ENCODE assay signal across 11 mouse cellular contexts in genomic region chr2:24416668-24417067, GRCm38 (mm10). TPM values are rescaled to one million over a fixed set of nuclear protein-coding genes. Genes with fewer than 3 reads are reported as not detected.
A peak's percentile ranks its signal among the peaks of the same experiment; 100 is the strongest.
DNase-seq lines count a peak whose midpoint lies in the region; ATAC-seq and TF ChIP-seq lines count a peak whose summit lies in the region.
"Had no signal": no experiment of that assay in that cellular context is flagged by ENCODE, and none has a peak within 500 bp of the region (broad histone marks: within the 10 kb centered on the region; RNA-seq: fewer than 3 reads in every experiment).

No protein-coding gene starts in this region.

- no peak overlapping the region; the same call in 1 of the 2 replicates for H3K4me2 ChIP-seq in forebrain, embryonic 13.5 days
- no peak overlapping the region for H3K4me2 ChIP-seq in forebrain, embryonic 11.5 days (ENCODE audit: low read depth, low read length, severe bottlenecking)
- H3K4me2 ChIP-seq in midbrain, postnatal 0 days (ENCODE audit: low read depth, low read length, poor library complexity, severe bottlenecking): no peak overlapping the region

- no peak overlapping the region for H3K27ac ChIP-seq in forebrain, embryonic 13.5 days
- no peak overlapping the region for H3K27ac ChIP-seq in forebrain, embryonic 11.5 days (ENCODE audit: low read depth, low read length)
- no peak overlapping the region for H3K27ac ChIP-seq in midbrain, postnatal 0 days (ENCODE audit: low read depth, low read length)

- 8% methylated on average over 9 of the region's 9 CpGs for WGBS in forebrain, embryonic 13.5 days
- WGBS in forebrain, embryonic 11.5 days: 12% methylated on average over 9 of the region's 9 CpGs
- WGBS in midbrain, postnatal 0 days: 1% methylated on average over 9 of the region's 9 CpGs

- no peak overlapping the region for H3K4me3 ChIP-seq in forebrain, embryonic 13.5 days
- H3K4me3 ChIP-seq in forebrain, embryonic 11.5 days (ENCODE audit: low read depth, low read length): no peak overlapping the region
- H3K4me3 ChIP-seq in midbrain, postnatal 0 days (ENCODE audit: low read depth, low read length): no peak overlapping the region

- peak; percentile 30; the same call in 1 of the 2 replicates for ATAC-seq in forebrain, embryonic 13.5 days
- ATAC-seq in forebrain, embryonic 11.5 days (replicated peaks; ENCODE audit: low FRiP score): no peak
- ATAC-seq in midbrain, postnatal 0 days (ENCODE audit: low FRiP score): no peak; the same call in 1 of the 2 replicates

- no peaks in the 10 kb centered on the region for H3K36me3 ChIP-seq in forebrain, embryonic 13.5 days (ENCODE audit: poor library complexity, severe bottlenecking)
- H3K36me3 ChIP-seq in forebrain, embryonic 11.5 days (ENCODE audit: control insufficient read depth, insufficient read depth, low read length): no peaks in the 10 kb centered on the region
- H3K36me3 ChIP-seq in midbrain, postnatal 0 days (ENCODE audit: insufficient read depth, low read length): no peaks in the 10 kb centered on the region

- no peak for TF ChIP-seq CTCF in brain, embryonic 14.5 days (IDR thresholded peaks at IDR 0.05; ENCODE audit: borderline replicate concordance, extremely low read depth, insufficient read depth, insufficient read length)
- TF ChIP-seq CTCF in midbrain, postnatal 0 days (IDR thresholded peaks at IDR 0.05): no peak

- no peaks in the 10 kb centered on the region for H3K9me3 ChIP-seq in forebrain, embryonic 13.5 days (replicated peaks)
- no peaks in the 10 kb centered on the region for H3K9me3 ChIP-seq in forebrain, embryonic 11.5 days (ENCODE audit: control insufficient read depth, low read length)
- no peaks in the 10 kb centered on the region for H3K9me3 ChIP-seq in midbrain, postnatal 0 days (ENCODE audit: low read length)

- peaks cover 9% of the 10 kb centered on the region; the same call in 1 of the 2 replicates for H3K27me3 ChIP-seq in forebrain, embryonic 13.5 days
- H3K27me3 ChIP-seq in forebrain, embryonic 11.5 days (ENCODE audit: control insufficient read depth, insufficient read depth, low read length): no peaks in the 10 kb centered on the region
- no peaks in the 10 kb centered on the region for H3K27me3 ChIP-seq in midbrain, postnatal 0 days (ENCODE audit: insufficient read depth, low read length)

- no peak for DNase-seq in forebrain, embryonic 11.5 days (ENCODE audit: low spot score)
- peak; percentile 59 for DNase-seq in brain, embryonic 14.5 days (ENCODE audit: low read depth)
- peak; percentile 58 for DNase-seq in kidney, adult 9 months
- DNase-seq in midbrain, postnatal 0 days (ENCODE audit: low spot score): peak; percentile 45
- DNase-seq in heart, postnatal 36 days: no peak
- no peak for DNase-seq in cerebellum, postnatal 25 days
- no peak for DNase-seq in heart, adult 11 months
- DNase-seq: layer of hippocampus, adult 9-11 months had no signal

- TF ChIP-seq POLR2A in brain, embryonic 14.5 days (IDR thresholded peaks at IDR 0.05; ENCODE audit: borderline replicate concordance, extremely low read depth, insufficient read depth, insufficient read length, poor library complexity, severe bottlenecking): no peak

- intact Hi-C loops in heart, postnatal 36 days (cut with DNase I): no loop called here

- H3K9ac ChIP-seq in forebrain, embryonic 13.5 days: no peak overlapping the region
- no peak overlapping the region for H3K9ac ChIP-seq in forebrain, embryonic 11.5 days (ENCODE audit: low read length)
- H3K9ac ChIP-seq in midbrain, postnatal 0 days (replicated peaks; ENCODE audit: low read length, poor library complexity, severe bottlenecking): no peak overlapping the region

- 0 out of 2 replicates have a peak, but pooled peaks cover 5% of the 10 kb centered on the region for H3K4me1 ChIP-seq in forebrain, embryonic 13.5 days
- no peaks in the 10 kb centered on the region for H3K4me1 ChIP-seq in forebrain, embryonic 11.5 days (replicated peaks; ENCODE audit: control insufficient read depth, insufficient read depth, low read length)
- no peaks in the 10 kb centered on the region for H3K4me1 ChIP-seq in midbrain, postnatal 0 days (ENCODE audit: insufficient read depth, low read length)

RNA-seq across cellular contexts. Expression of gene Psd4, which starts 49.3 kb away (rescaled TPM):
- polyA plus RNA-seq in forebrain, embryonic 13.5 days (2015; fragmentation: Nextera tagmentation; extraction: Ambion mirVana): 0.23 and 0.40 TPM in 2 replicates
- 0.41 and 0.61 TPM in 2 replicates for polyA plus RNA-seq in forebrain, embryonic 11.5 days (2014; fragmentation: Nextera tagmentation; extraction: Ambion mirVana)
- 0.42 and 0.53 TPM in 2 replicates for polyA plus RNA-seq in brain, embryonic 14.5 days (2012; rRNA removed)
- 0.19 and 2.1 TPM in 2 replicates for total RNA-seq in midbrain, postnatal 0 days (2014; rRNA removed)
- polyA plus RNA-seq in midbrain, postnatal 0 days (2015; fragmentation: Nextera tagmentation; extraction: Ambion mirVana): 0.36 and 0.55 TPM in 2 replicates
- 1 to 10 TPM in 1 of 2 experiments, under 1 TPM in 1; 0.89 to 1.4 TPM for total RNA-seq in heart, postnatal 36 days (2021)

RNA-seq across cellular contexts. Expression of gene Pax8, which starts 58.7 kb away (rescaled TPM):
- 0.09 TPM in 2 replicates for polyA plus RNA-seq in forebrain, embryonic 13.5 days (2015; fragmentation: Nextera tagmentation; extraction: Ambion mirVana)
- polyA plus RNA-seq in forebrain, embryonic 11.5 days (2014; fragmentation: Nextera tagmentation; extraction: Ambion mirVana): 0.75 and 0.79 TPM in 2 replicates
- polyA plus RNA-seq in brain, embryonic 14.5 days (2012; rRNA removed): 1.9 and 9.4 TPM in 2 replicates
- total RNA-seq in midbrain, postnatal 0 days (2014; rRNA removed): 6.4 and 13.3 TPM in 2 replicates
- polyA plus RNA-seq in midbrain, postnatal 0 days (2015; fragmentation: Nextera tagmentation; extraction: Ambion mirVana): 2.7 and 4.0 TPM in 2 replicates
- not detected for total RNA-seq in heart, postnatal 36 days (2021)
- total RNA-seq: adrenal gland, postnatal 36 days; gastrocnemius, postnatal 4 days had no signal

Comparison
In these comparisons a context has a peak if more than half of its experiments do, and no peak if none do; other contexts are left out.
1. DNase-seq: peak in brain, embryonic 14.5 days (single experiment), kidney, adult 9 months (single experiment) and midbrain, postnatal 0 days (single experiment); none in forebrain, embryonic 11.5 days (single experiment), heart, postnatal 36 days (0 of 2), cerebellum, postnatal 25 days (0 of 2) and heart, adult 11 months (single experiment).